8 mouse cellular contexts compared by ENCODE assay signal in the genomic region with DNA sequence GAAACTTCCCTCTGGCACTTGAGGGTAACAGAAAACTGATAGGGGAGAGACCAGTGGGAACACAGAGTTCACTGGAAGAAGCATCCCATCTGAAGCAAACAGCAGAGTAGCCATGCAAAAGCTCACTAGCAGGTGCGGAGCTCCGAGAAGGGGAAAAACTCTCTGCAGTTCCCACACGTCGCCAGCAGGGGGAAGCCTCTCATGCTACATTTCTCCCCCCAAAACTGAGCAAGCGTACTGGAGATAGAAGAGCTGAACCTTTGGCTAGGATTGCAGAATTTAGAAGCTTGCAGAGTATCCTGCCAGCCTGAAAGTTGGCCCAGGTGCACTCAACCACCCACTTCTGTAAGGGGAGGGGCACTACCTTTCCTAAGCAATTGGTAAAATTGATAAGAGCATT. TPM values are rescaled to one million over a fixed set of nuclear protein-coding genes. Genes with fewer than 3 reads are reported as not detected.
A peak's percentile ranks its signal among the peaks of the same experiment; 100 is the strongest.
DNase-seq lines count a peak whose midpoint lies in the region; ATAC-seq and TF ChIP-seq lines count a peak whose summit lies in the region.

No protein-coding gene starts in this region.

- peaks cover 27% of the 10 kb centered on the region for H3K4me1 ChIP-seq in midbrain, embryonic 10.5 days
- peaks cover 25% of the 10 kb centered on the region for H3K4me1 ChIP-seq in midbrain, embryonic 13.5 days (replicated peaks)
- no peaks in the 10 kb centered on the region for H3K4me1 ChIP-seq in cerebellum, adult 2 months (ENCODE audit: control insufficient read depth, insufficient read depth, low read length)
- 0 out of 2 replicates have a peak, but pooled peaks cover 18% of the 10 kb centered on the region for H3K4me1 ChIP-seq in neural tube, embryonic 13.5 days (replicated peaks)
- H3K4me1 ChIP-seq in thymus, adult 2 months (replicated peaks; ENCODE audit: control insufficient read depth, insufficient read depth, low read length), result no peaks in the 10 kb centered on the region

- H3K27me3 ChIP-seq in midbrain, embryonic 10.5 days (ENCODE audit: low read depth, poor library complexity, severe bottlenecking), result peaks cover 73% of the 10 kb centered on the region
- H3K27me3 ChIP-seq in midbrain, embryonic 13.5 days, result peaks cover 39% of the 10 kb centered on the region
- H3K27me3 ChIP-seq in cerebellum, adult 2 months (ENCODE audit: control insufficient read depth, insufficient read depth, low read length), result no peaks in the 10 kb centered on the region
- H3K27me3 ChIP-seq in neural tube, embryonic 13.5 days, result peaks cover 20% of the 10 kb centered on the region
- H3K27me3 ChIP-seq in thymus, adult 2 months (ENCODE audit: control insufficient read depth, insufficient read depth, low read length), result no peaks in the 10 kb centered on the region

- DNase-seq in midbrain, embryonic 10.5 days (ENCODE audit: low spot score), result peak; percentile 69
- DNase-seq in cerebellum, adult 2 months, result peak; percentile 76 to 83
- peak; percentile 56 for DNase-seq in gastrocnemius, adult 18-20 months (ENCODE audit: low spot score)
- peak; percentile 74 for DNase-seq in induced T-regulatory cell, adult 2 months (ENCODE audit: low read depth)
- peak; percentile 69 to 83 for DNase-seq in left cerebral cortex, postnatal 14 days (ENCODE audit: low spot score in 2 of 2)
- peak; percentile 67 for DNase-seq in thymus, adult 2 months

- H3K9ac ChIP-seq in midbrain, embryonic 13.5 days (replicated peaks), result no peak overlapping the region
- H3K9ac ChIP-seq in neural tube, embryonic 13.5 days, result no peak overlapping the region

- intact Hi-C loops in left cerebral cortex, postnatal 14 days (cut with DNase I), result loop anchor here (5.0 kb wide), 1 partner anchor 82 kb away; no protein-coding TSS in a partner anchor

- WGBS in midbrain, embryonic 10.5 days, result 13% methylated on average over 5 of the region's 5 CpGs
- WGBS in midbrain, embryonic 13.5 days, result 18% methylated on average over 5 of the region's 5 CpGs
- 4% methylated on average over 5 of the region's 5 CpGs for WGBS in cerebellum, adult 2 months
- WGBS in neural tube, embryonic 13.5 days, result 18% methylated on average over 5 of the region's 5 CpGs
- 6% methylated on average over 5 of the region's 5 CpGs for WGBS in thymus, adult 2 months

- peak; percentile 81 for TF ChIP-seq CTCF in cerebellum, adult 2 months (IDR thresholded peaks at IDR 0.05; ENCODE audit: borderline replicate concordance, insufficient read depth, low read depth, low read length)
- TF ChIP-seq CTCF in thymus, adult 2 months (IDR thresholded peaks at IDR 0.05; ENCODE audit: borderline replicate concordance, control insufficient read depth, extremely low read depth, insufficient read depth, low read length, poor library complexity), result peak; percentile 42; the same call in 1 of the 2 replicates

- H3K4me2 ChIP-seq in midbrain, embryonic 13.5 days (replicated peaks), result no peak overlapping the region
- no peak overlapping the region for H3K4me2 ChIP-seq in neural tube, embryonic 13.5 days

- no peak overlapping the region for H3K27ac ChIP-seq in midbrain, embryonic 10.5 days (replicated peaks)
- no peak overlapping the region for H3K27ac ChIP-seq in midbrain, embryonic 13.5 days
- no peak overlapping the region for H3K27ac ChIP-seq in cerebellum, adult 2 months (ENCODE audit: insufficient read depth, low read length)
- no peak overlapping the region for H3K27ac ChIP-seq in neural tube, embryonic 13.5 days (replicated peaks)
- no peak overlapping the region for H3K27ac ChIP-seq in thymus, adult 2 months (ENCODE audit: control insufficient read depth, insufficient read depth, low read length)

- H3K9me3 ChIP-seq in midbrain, embryonic 10.5 days (replicated peaks), result no peaks in the 10 kb centered on the region; the same call in 1 of the 2 replicates
- no peaks in the 10 kb centered on the region for H3K9me3 ChIP-seq in midbrain, embryonic 13.5 days
- no peaks in the 10 kb centered on the region for H3K9me3 ChIP-seq in neural tube, embryonic 13.5 days

- no peak for TF ChIP-seq POLR2A in cerebellum, adult 2 months (IDR thresholded peaks at IDR 0.05; ENCODE audit: borderline replicate concordance, insufficient read depth, low read length)
- TF ChIP-seq POLR2A in thymus, adult 2 months (IDR thresholded peaks at IDR 0.05; ENCODE audit: control insufficient read depth, extremely low read depth, insufficient read depth, low read length, poor library complexity), result no peak

- ATAC-seq in midbrain, embryonic 13.5 days, result no peak
- 0 out of 2 replicates have a peak, but pooled peaks have one; percentile 34 for ATAC-seq in neural tube, embryonic 13.5 days (ENCODE audit: low read depth)

- H3K36me3 ChIP-seq in midbrain, embryonic 10.5 days, result no peaks in the 10 kb centered on the region
- H3K36me3 ChIP-seq in midbrain, embryonic 13.5 days, result no peaks in the 10 kb centered on the region
- H3K36me3 ChIP-seq in neural tube, embryonic 13.5 days, result no peaks in the 10 kb centered on the region
- no peaks in the 10 kb centered on the region for H3K36me3 ChIP-seq in thymus, adult 2 months (ENCODE audit: control insufficient read depth, insufficient read depth, low read length)

- no peak overlapping the region for H3K4me3 ChIP-seq in midbrain, embryonic 10.5 days
- H3K4me3 ChIP-seq in midbrain, embryonic 13.5 days (replicated peaks), result no peak overlapping the region
- H3K4me3 ChIP-seq in cerebellum, adult 2 months (replicated peaks; ENCODE audit: insufficient read depth, low read depth, low read length), result no peak overlapping the region
- no peak overlapping the region for H3K4me3 ChIP-seq in neural tube, embryonic 13.5 days
- no peak overlapping the region for H3K4me3 ChIP-seq in thymus, adult 2 months (ENCODE audit: control insufficient read depth, insufficient read depth, low read length)

RNA-seq across cellular contexts. Expression of a gene that starts 14.7 kb away (rescaled TPM):
- polyA plus RNA-seq in midbrain, embryonic 10.5 days (2016; fragmentation: Nextera tagmentation; extraction: Ambion mirVana), result 4.1 and 5.2 TPM in 2 replicates
- 3.3 and 4.0 TPM in 2 replicates for polyA plus RNA-seq in midbrain, embryonic 13.5 days (2015; fragmentation: Nextera tagmentation; extraction: Ambion mirVana)
- polyA plus RNA-seq in cerebellum, adult 2 months (2012; rRNA removed), result 20.0 and 24.9 TPM in 2 replicates
- total RNA-seq in gastrocnemius, adult 18-20 months (2021), result under 1 TPM; 0.59 to 0.85 TPM
- 10 to 100 TPM; 27.0 to 28.0 TPM for total RNA-seq in left cerebral cortex, postnatal 14 days (2021)
- polyA plus RNA-seq in neural tube, embryonic 13.5 days (2015; fragmentation: Nextera tagmentation; extraction: Ambion mirVana), result 2.6 and 3.5 TPM in 2 replicates
- 1.4 and 2.1 TPM in 2 replicates for polyA plus RNA-seq in thymus, adult 2 months (2012; rRNA removed)
